Mouse (Mus musculus) thymus, adult 2 months (tissue): Measurements from ENCODE around the gene Ift172. TPM values are rescaled to one million over a fixed set of nuclear protein-coding genes. Genes with fewer than 3 reads are reported as not detected.

Source experiments
- DNase-seq: peaks from one replicate; pipeline ENCODE4 v3.0.0; 2021
- H3K27ac ChIP-seq: fragments of 200-500 bp; 2 replicates; pipeline ENCODE4 v1.5.1; 2012; ENCODE audit warnings: low read length, control low read depth; ENCODE audit not compliant: control insufficient read depth, insufficient read depth
- H3K27me3 ChIP-seq: fragments of 200-500 bp; 2 replicates; pipeline ENCODE4 v1.6.1; 2012; ENCODE audit warnings: mild to moderate bottlenecking, low read length, moderate library complexity, mixed read lengths; ENCODE audit not compliant: control insufficient read depth, insufficient read depth
- H3K36me3 ChIP-seq: fragments of 200-500 bp; 2 replicates; pipeline ENCODE4 v1.6.1; 2012; ENCODE audit warnings: mild to moderate bottlenecking, low read length, moderate library complexity; ENCODE audit not compliant: control insufficient read depth, insufficient read depth
- H3K4me1 ChIP-seq: fragments of 200-500 bp; replicated peaks from 2 replicates; pipeline ENCODE4 v1.6.1; 2012; ENCODE audit warnings: low read length; ENCODE audit not compliant: control insufficient read depth, insufficient read depth
- H3K4me3 ChIP-seq: fragments of 200-500 bp; 2 replicates; pipeline ENCODE4 v1.5.1; 2012; ENCODE audit warnings: mild to moderate bottlenecking, low read length, control low read depth, moderate library complexity; ENCODE audit not compliant: control insufficient read depth, insufficient read depth
- CTCF ChIP-seq: fragments of 200-500 bp; IDR thresholded peaks from 2 replicates; pipeline ENCODE4 v1.5.1; 2012; ENCODE audit warnings: mild to moderate bottlenecking, control low read depth, low read length, moderate library complexity, borderline replicate concordance; ENCODE audit not compliant: control insufficient read depth, poor library complexity, insufficient read depth; ENCODE audit errors: extremely low read depth
- POLR2A ChIP-seq: fragments of 200-500 bp; IDR thresholded peaks from 2 replicates; pipeline ENCODE4 v1.6.1; 2012; ENCODE audit warnings: mild to moderate bottlenecking, low read length, control low read depth, moderate library complexity; ENCODE audit not compliant: control insufficient read depth, poor library complexity, insufficient read depth; ENCODE audit errors: extremely low read depth
- WGBS: fragments of 180-500 bp; shearing (Covaris S2); methylation state at CpG from one replicate; pipeline ENCODE4 v1.1.7; 2018; 5-methylcytosine and 5-hydroxymethylcytosine counted together
- polyA plus RNA-seq: library from polyadenylated mRNA; depleted of rRNA; stranded (reverse); fragments of >200 nt; gene quantifications from 2 replicates; pipeline ENCODE4 v1.2.3, GENCODE M21; 2012

The Ift172 gene
- polyA plus RNA-seq, 1 experiment: 21.6 TPM

- DNase-seq: no peak
- Histone ChIP-seq H3K27ac (no peak overlapping the region), H3K4me3 (no peak overlapping the region), H3K4me1 (0 out of 2 replicates have a peak, but pooled peaks cover 2% of the 10 kb centered on the region), H3K36me3 (peaks cover 35% of the 10 kb centered on the region), H3K27me3 (no peaks in the 10 kb centered on the region)
- TF ChIP-seq POLR2A (no peak), CTCF (no peak)
- WGBS: 93% methylated on average over 16 of the region's 16 CpGs
Measured at GRCm38 (mm10) chr5:31252795-31253545, 37.9 kb downstream of the Ift172 start.

- Histone ChIP-seq H3K36me3 (peaks cover 43% of the 10 kb centered on the region), H3K27ac (no peak overlapping the region), H3K4me3 (peak overlapping the region; percentile 52), H3K27me3 (no peaks in the 10 kb centered on the region), H3K4me1 (0 out of 2 replicates have a peak, but pooled peaks cover 2% of the 10 kb centered on the region)
- DNase-seq: no peak
- WGBS: 89% methylated on average over 10 of the region's 10 CpGs
- TF ChIP-seq CTCF (no peak), POLR2A (no peak)
Measured at GRCm38 (mm10) chr5:31252151-31252550, 38.8 kb downstream of the Ift172 start.

- Histone ChIP-seq H3K36me3 (peaks cover 49% of the 10 kb centered on the region), H3K4me1 (0 out of 2 replicates have a peak, but pooled peaks cover 2% of the 10 kb centered on the region), H3K27me3 (no peaks in the 10 kb centered on the region), H3K4me3 (peak within 1 kb of the TSS; percentile 52), H3K27ac (no peak within 1 kb of the TSS)
- TF ChIP-seq CTCF: no peak
- no peak for TF ChIP-seq POLR2A
- peak; percentile 8 for DNase-seq
- WGBS: 74% methylated on average over 47 of the region's 47 CpGs
Measured at GRCm38 (mm10) chr5:31251541-31252101, 39.3 kb downstream of the Ift172 start, which contains the start of gene Krtcap3. Gene Krtcap3, plus strand, starts transcription at chr5:31251691.

- H3K4me3 ChIP-seq: no peak overlapping the region
- TF ChIP-seq POLR2A (no peak), CTCF (no peak)
Measured at GRCm38 (mm10) chr5:31250716-31251115, 40.2 kb downstream of the Ift172 start.

GRCm38 (mm10) chr5:31242191-31242590 is 48.7 kb downstream of the Ift172 start:
- Histone ChIP-seq H3K4me1 (peaks cover 8% of the 10 kb centered on the region), H3K36me3 (peaks cover 34% of the 10 kb centered on the region), H3K27ac (no peak overlapping the region), H3K27me3 (no peaks in the 10 kb centered on the region), H3K4me3 (no peak overlapping the region)
- DNase-seq: no peak
- 39% methylated on average over 10 of the region's 10 CpGs for WGBS
- no peak for TF ChIP-seq CTCF
- TF ChIP-seq POLR2A: no peak

More at GRCm38 (mm10) chr5:31250716-31251115, 40.2 kb downstream of the Ift172 start:
- 95% methylated on average over 4 of the region's 4 CpGs for WGBS
- DNase-seq: no peak
- 0 out of 2 replicates have a peak, but pooled peaks cover 2% of the 10 kb centered on the region for H3K4me1 ChIP-seq
- no peaks in the 10 kb centered on the region for H3K27me3 ChIP-seq
- peaks cover 58% of the 10 kb centered on the region for H3K36me3 ChIP-seq
- H3K27ac ChIP-seq: no peak overlapping the region

GRCm38 (mm10) chr5:31241522-31242034 is 49.3 kb downstream of the Ift172 start:
- TF ChIP-seq CTCF (no peak), POLR2A (no peak)
- H3K4me1 ChIP-seq: peaks cover 8% of the 10 kb centered on the region
- H3K36me3 ChIP-seq: peaks cover 28% of the 10 kb centered on the region
- peak overlapping the region; percentile 89 for H3K4me3 ChIP-seq
- 2% methylated on average over 13 of the region's 13 CpGs for WGBS
- peak overlapping the region; percentile 29; the same call in 1 of the 2 replicates for H3K27ac ChIP-seq
- no peaks in the 10 kb centered on the region for H3K27me3 ChIP-seq
- DNase-seq: no peak
